Mouse (Mus musculus): ENCODE data around the gene D930020B18Rik. TPM values are rescaled to one million over a fixed set of nuclear protein-coding genes. Genes with fewer than 3 reads are reported as not detected.

Gene D930020B18Rik
- polyA plus RNA-seq (2015; fragmentation: Nextera tagmentation; extraction: Ambion mirVana) = 0.05 TPM in 1 of 2 replicates, not detected in the other

DNA sequence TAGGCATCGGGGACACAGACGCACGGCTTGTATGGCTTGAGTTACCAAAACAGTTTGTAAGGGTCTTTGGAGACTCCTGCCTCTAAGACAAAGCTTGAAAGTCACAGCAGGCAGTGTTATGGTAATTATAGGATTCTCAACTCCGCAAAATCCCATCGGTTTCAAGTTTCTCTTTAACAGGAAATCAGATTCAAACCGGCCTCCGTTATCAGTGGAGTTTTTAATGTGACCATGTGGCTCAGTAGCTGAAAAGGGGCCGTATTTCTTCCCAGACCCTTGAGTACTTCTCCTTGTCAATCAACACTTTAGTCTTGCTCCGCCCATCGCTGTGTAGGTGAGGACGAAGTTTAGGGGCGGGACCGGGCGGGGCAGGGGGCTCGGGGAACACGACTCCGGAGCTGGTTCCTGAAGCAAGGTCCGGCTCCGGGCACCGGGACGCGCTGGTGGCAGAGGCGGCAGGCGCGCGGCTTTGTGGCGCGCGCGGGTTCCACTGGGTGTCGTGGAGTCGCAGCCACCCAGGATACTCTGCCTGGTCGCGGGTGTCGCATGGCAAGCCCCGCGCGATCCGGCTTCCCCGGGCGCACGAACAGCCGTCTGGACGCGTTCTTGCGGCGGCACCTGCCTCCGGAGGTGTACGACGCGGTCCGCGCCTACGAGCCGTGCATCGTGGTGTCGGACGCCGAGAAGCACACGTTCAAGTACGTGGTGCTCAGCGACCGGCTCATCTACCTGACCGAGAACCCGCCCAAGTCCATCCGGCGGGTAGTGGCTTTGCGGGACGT lies at the start of gene D930020B18Rik:
TSS of gene D930020B18Rik (plus strand) at position 317 of the 782 bp plus-strand sequence.

GRCm38 (mm10) chr10:121626186-121626882 lies 15.1 kb upstream of the D930020B18Rik start, which contains the start of gene Xpot:
Gene Xpot, minus strand, starts transcription at chr10:121626332.

DNA sequence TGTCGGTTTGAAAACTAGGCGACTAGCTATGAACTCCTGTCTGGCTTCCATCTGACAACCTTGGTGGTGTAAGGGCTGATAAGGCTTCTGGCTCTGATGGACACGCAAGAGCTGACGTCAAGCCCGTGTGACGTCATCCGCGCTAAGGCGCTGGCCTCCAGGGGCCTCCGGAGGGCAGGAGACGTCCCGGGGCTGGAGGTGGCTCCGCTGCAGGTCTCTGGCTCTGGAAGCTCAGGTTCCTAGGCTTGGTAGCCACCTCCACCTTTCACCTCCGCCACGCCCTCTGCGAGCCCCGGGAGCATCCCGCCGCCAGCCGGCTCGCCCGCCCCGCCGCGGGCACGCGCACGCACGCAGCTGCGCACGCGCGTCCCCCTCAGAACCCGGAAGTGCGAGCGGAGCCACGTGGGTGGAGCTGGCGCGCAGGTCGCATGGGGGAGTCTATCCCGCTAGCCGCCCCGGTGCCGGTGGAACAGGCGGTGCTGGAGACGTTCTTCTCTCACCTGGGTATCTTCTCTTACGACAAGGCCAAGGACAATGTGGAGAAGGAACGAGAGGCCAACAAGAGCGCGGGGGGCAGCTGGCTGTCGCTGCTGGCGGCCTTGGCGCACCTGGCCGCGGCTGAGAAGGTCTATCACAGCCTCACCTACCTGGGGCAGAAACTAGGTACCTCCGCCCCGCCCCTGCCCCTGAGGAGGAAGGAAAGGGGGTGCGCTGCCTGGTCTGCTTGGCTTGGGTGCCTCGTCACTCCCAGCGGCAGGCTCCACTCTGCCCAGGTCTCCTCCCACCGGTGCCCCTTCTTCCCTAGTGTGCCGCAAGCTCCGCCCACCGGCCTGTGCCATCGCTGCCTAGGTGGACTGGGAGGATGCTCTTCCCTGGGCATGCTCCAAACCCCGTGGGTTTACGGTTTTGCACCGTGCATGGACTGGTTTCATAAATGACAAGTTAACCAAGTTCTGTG lies 98.4 kb downstream of the D930020B18Rik start, which contains the start of gene BC048403:
TSS of gene BC048403 (plus strand) at position 390 of the 958 bp plus-strand sequence.

Small RNAs within 50 kb of the gene (microRNA-seq; reads per million reads assigned to microRNA genes)
- not detected for gene Gm24330 (ENCODE audit: borderline replicate concordance, insufficient number of aligned reads)

Other genes starting within 250 kb of the D930020B18Rik start
- gene Rassf3, start 165.2 kb upstream of the D930020B18Rik start, polyA plus RNA-seq (2015; fragmentation: Nextera tagmentation; extraction: Ambion mirVana) = 6.4 and 9.3 TPM in 2 replicates
- gene Tbk1, start 54.8 kb upstream of the D930020B18Rik start, polyA plus RNA-seq (2015; fragmentation: Nextera tagmentation; extraction: Ambion mirVana) = 21.5 and 28.7 TPM in 2 replicates
- gene Xpot, start 15.3 kb upstream of the D930020B18Rik start, polyA plus RNA-seq (2015; fragmentation: Nextera tagmentation; extraction: Ambion mirVana) = 15.9 and 27.8 TPM in 2 replicates
- gene BC048403, start 98.3 kb downstream of the D930020B18Rik start, polyA plus RNA-seq (2015; fragmentation: Nextera tagmentation; extraction: Ambion mirVana) = 2.3 and 3.2 TPM in 2 replicates